Mouse (Mus musculus) hindbrain, embryonic 15.5 days (tissue): ENCODE results near the gene Nova1. TPM values are rescaled to one million over a fixed set of nuclear protein-coding genes. Genes with fewer than 3 reads are reported as not detected.

Experiments used
- ATAC-seq: fragments of 200-750 bp; cut with Nextera tagmentation; 2 replicates; pipeline ENCODE4 v1.8.0; 2017; ENCODE audit warnings: low read depth, moderate number of reproducible peaks, moderate TSS enrichment; ENCODE audit not compliant: low FRiP score
- H3K27ac ChIP-seq: fragments of 300-500 bp; sonication (generic); replicated peaks from 2 replicates; pipeline ENCODE4 v1.5.1; 2015; ENCODE audit warnings: mild to moderate bottlenecking, inconsistent platforms
- H3K27me3 ChIP-seq: fragments of 300-500 bp; sonication (generic); 2 replicates; pipeline ENCODE4 v1.6.1; 2015; ENCODE audit warnings: control low read depth, inconsistent platforms
- H3K36me3 ChIP-seq: fragments of 300-500 bp; sonication (generic); 2 replicates; pipeline ENCODE4 v1.6.1; 2015; ENCODE audit warnings: control low read depth, inconsistent platforms
- H3K4me1 ChIP-seq: fragments of 300-500 bp; sonication (generic); replicated peaks from 2 replicates; pipeline ENCODE4 v1.6.1; 2015; ENCODE audit warnings: control low read depth, inconsistent platforms
- H3K4me2 ChIP-seq: fragments of 300-500 bp; sonication (generic); 2 replicates; pipeline ENCODE4 v1.6.1; 2015; ENCODE audit warnings: moderate library complexity, mild to moderate bottlenecking, inconsistent platforms
- H3K4me3 ChIP-seq: fragments of 300-500 bp; sonication (generic); 2 replicates; pipeline ENCODE4 v1.5.1; 2015; ENCODE audit warnings: mild to moderate bottlenecking, inconsistent platforms
- H3K9ac ChIP-seq: fragments of 300-500 bp; sonication (generic); 2 replicates; pipeline ENCODE4 v1.6.1; 2015; ENCODE audit warnings: inconsistent platforms
- H3K9me3 ChIP-seq: fragments of 300-500 bp; sonication (generic); 2 replicates; pipeline ENCODE4 v1.6.1; 2016; ENCODE audit warnings: control low read depth, inconsistent platforms
- WGBS: fragments of 180-500 bp; shearing (Covaris S2); methylation state at CpG from one replicate; pipeline ENCODE4 v1.1.7; 2015; 5-methylcytosine and 5-hydroxymethylcytosine counted together
- polyA plus RNA-seq: library from polyadenylated mRNA; unstranded; fragments of >200 nt; fragmentation: Nextera tagmentation; extraction: Ambion mirVana; gene quantifications from 2 replicates; pipeline ENCODE4 v1.2.1, GENCODE M21; 2015

The Nova1 gene
- polyA plus RNA-seq, result 78.4 and 82.0 TPM in 2 replicates

DNA sequence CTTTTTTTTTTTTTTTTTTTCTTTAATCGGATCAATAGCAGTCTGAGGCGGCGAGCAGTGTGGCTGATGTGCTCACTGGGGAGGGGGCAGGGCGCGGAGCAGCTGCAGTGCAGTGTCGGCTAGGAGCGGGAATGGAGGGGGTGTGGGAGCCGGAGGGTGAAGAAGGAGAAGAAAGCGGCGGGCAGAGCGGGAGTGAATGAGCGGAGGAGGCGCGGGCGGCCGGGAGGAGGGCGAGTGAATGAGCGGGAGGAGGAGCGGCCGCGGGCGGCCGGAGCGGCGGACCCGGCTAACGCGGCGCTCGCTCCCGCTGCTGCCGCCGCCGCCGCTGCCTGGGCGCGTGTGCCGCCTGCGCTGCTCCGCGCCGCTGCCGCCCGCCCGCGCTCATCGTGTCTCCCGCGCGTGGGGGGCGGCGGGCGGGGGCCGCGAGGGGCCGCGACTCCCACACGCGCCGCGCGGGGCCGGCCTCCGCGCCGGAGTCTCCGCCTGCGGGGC, at the start of gene Nova1:
TSS of gene Nova1 (minus strand) at position 74 of the 492 bp plus-strand sequence.
- Histone ChIP-seq H3K4me3 (peak within 1 kb of the TSS; percentile 77), H3K9me3 (no peaks in the 10 kb centered on the region), H3K27me3 (no peaks in the 10 kb centered on the region), H3K36me3 (no peaks in the 10 kb centered on the region), H3K9ac (peak within 1 kb of the TSS; percentile 98), H3K4me1 (0 out of 2 replicates have a peak, but pooled peaks cover 9% of the 10 kb centered on the region), H3K27ac (peak within 1 kb of the TSS; percentile 100), H3K4me2 (peak within 1 kb of the TSS; percentile 57)
- peak; percentile 94 for ATAC-seq
- WGBS, result 0% methylated on average over 32 of the region's 68 CpGs

DNA sequence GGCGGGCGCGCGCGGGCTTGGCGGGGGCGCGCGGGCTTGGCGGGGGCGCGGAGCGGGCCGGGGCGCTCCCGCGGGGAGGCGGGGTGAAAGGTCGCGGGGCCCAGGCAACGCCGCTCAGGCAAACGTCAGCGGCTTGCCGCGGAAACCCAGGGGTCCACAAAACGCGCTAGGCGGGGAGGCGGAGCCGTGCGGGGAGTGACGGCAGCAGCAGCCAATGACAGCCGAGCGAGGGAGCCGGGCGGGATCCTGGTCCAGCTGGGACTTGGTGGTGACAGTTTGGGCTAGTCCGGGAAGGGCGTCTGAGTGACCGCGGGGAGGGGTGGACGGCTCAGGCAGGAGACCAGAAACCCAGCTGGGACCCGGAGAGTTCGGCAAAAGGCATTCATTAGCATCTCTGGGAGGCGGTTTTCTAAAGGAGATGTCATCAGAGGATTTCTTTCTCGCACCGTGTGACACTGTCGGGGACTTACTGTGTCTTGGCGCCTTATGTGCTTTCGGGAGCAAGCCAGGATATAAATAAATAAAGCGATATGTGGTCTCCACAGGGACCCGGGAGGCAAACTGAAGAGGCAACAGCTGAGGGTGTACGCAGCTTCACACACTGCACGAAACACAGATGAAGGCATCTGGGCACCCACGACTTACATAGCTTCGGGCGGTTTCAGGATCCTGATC, 756 bp upstream of the Nova1 start:
- Histone ChIP-seq H3K4me1 (0 out of 2 replicates have a peak, but pooled peaks cover 9% of the 10 kb centered on the region), H3K27me3 (no peaks in the 10 kb centered on the region), H3K9me3 (no peaks in the 10 kb centered on the region), H3K27ac (peak overlapping the region; percentile 100), H3K4me2 (peak overlapping the region; percentile 57), H3K4me3 (peak overlapping the region; percentile 77), H3K36me3 (no peaks in the 10 kb centered on the region), H3K9ac (peak overlapping the region; percentile 98)
- ATAC-seq, result peak; percentile 96
- under 1% methylated on average over 57 of the region's 57 CpGs for WGBS

DNA sequence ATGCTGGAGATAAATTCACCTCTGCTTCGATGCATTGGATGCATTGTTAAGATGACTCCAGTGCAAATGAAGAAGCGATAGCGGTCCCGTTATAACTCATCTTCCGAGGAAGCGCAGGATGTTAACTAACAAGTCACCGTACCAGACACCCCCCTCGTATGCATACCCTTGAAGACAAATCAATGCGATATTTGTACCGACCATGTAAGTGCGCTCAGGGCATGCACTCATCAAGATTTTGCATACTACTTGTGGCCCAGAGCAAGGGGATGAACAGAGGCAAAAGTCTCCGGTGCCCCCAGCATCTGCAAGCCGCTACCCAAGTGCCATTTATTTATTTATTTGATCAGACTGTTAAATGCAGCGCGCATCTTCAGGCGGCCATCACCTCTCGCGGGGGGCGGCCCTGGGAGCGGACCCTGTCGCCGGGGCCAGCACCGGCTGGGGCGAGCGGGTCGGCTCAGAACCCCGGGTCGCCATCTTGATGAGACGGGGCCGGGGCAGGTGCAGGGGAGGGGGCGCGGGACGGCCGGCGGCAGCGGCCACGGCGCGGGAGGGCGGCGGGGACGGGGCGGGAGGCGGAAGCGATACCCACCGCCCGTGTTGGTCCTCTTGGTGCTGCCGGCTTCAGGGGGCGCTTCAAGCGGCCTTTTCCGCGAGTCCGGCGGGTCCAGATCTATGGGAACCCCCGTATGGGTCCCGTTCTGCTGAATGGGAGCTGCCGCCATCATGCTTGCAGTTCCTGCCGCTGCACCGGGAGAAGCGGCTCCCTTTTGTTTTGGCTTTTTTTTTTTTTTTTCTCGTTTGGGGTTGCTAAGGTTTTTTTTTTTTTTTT, 491 bp downstream of the Nova1 start:
- Histone ChIP-seq H3K27me3 (no peaks in the 10 kb centered on the region), H3K4me1 (0 out of 2 replicates have a peak, but pooled peaks cover 9% of the 10 kb centered on the region), H3K4me3 (peak overlapping the region; percentile 77), H3K9me3 (no peaks in the 10 kb centered on the region), H3K4me2 (peak overlapping the region; percentile 57), H3K27ac (peak overlapping the region; percentile 100), H3K9ac (peak overlapping the region; percentile 98), H3K36me3 (no peaks in the 10 kb centered on the region)
- WGBS, result under 1% methylated on average over 47 of the region's 61 CpGs
- ATAC-seq, result peak; percentile 47

DNA sequence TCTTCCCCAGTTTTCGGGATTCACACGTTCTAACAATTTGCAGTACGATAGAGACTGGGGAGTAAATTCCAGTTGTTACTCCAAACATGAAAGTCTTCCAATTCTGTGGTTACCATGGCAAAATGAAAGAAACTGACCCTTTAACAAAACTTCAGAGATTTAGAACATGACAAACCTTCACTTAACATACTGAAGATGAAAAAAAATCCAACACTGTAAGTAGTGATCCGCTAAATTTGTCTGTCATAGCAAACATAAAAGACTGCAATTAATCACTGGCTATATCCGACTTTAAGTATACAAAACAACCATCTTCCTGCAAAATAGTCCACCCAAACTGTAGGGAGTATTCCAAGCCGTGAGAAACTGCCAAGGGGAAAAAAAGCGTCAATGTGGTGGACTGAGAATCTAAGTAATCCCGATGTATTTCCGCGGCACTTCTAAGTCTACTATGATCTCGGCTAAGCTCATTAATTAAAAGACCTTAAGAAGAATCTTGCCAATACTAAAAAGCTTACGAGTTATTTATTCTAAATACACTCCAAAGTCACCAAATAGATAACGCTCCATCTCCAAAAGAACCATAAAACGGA, 1.4 kb downstream of the Nova1 start:
- Histone ChIP-seq H3K4me1 (0 out of 2 replicates have a peak, but pooled peaks cover 9% of the 10 kb centered on the region), H3K27me3 (no peaks in the 10 kb centered on the region), H3K27ac (peak overlapping the region; percentile 100), H3K9ac (peak overlapping the region; percentile 98), H3K4me2 (peak overlapping the region; percentile 57), H3K4me3 (peak overlapping the region; percentile 77), H3K36me3 (no peaks in the 10 kb centered on the region), H3K9me3 (no peaks in the 10 kb centered on the region)
- 2% methylated on average over 14 of the region's 14 CpGs for WGBS
- ATAC-seq, result no peak

DNA sequence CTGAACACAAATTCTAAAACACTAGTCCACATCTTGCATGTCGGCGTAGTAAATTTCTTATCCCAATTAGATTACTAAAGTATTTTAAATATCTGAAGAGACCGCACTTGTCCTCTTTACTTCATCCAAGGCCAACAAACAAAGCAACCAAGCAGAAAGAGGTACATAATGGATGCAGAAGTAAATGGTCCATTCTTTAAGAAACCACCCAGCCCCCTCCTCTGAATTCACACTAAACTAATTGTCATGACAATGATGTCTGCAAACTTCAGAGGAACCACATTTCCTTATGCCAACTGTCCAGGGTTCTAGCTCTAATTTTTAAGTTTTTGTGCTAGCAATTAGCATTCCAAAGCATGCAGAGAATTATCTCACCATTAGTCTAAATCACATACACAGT, 2.4 kb downstream of the Nova1 start:
- H3K27ac ChIP-seq, result peak overlapping the region; percentile 100
- peak overlapping the region; percentile 57 for H3K4me2 ChIP-seq
- peak overlapping the region; percentile 77 for H3K4me3 ChIP-seq
- H3K4me1 ChIP-seq, result 0 out of 2 replicates have a peak, but pooled peaks cover 9% of the 10 kb centered on the region
- WGBS, result 28% methylated on average over 3 of the region's 3 CpGs
- ATAC-seq, result no peak
- no peaks in the 10 kb centered on the region for H3K36me3 ChIP-seq
- H3K27me3 ChIP-seq, result no peaks in the 10 kb centered on the region
- H3K9ac ChIP-seq, result peak overlapping the region; percentile 98
- no peaks in the 10 kb centered on the region for H3K9me3 ChIP-seq

DNA sequence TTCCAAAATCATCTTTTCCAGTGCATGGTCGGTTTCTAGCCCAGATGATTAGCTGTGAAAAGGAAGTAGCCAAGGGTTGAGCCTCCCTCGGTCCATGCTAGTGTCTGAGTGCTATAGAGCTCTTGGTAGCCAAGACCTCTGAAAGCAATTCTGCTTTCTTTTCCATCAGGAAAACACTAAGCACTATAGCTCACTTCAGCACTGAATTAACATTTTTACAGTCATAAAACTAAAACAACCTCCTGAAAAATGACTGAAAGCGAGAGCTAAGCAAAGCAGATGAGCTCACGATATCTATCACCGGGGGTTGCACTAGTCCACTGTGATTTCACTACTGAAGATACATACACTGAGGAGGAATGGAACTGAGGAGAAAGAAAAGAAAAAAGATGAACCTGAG, 3.0 kb downstream of the Nova1 start:
- peak overlapping the region; percentile 100 for H3K27ac ChIP-seq
- no peaks in the 10 kb centered on the region for H3K36me3 ChIP-seq
- WGBS, result 27% methylated on average over 5 of the region's 5 CpGs
- H3K9me3 ChIP-seq, result no peaks in the 10 kb centered on the region
- no peaks in the 10 kb centered on the region for H3K27me3 ChIP-seq
- H3K4me1 ChIP-seq, result 0 out of 2 replicates have a peak, but pooled peaks cover 9% of the 10 kb centered on the region
- H3K4me2 ChIP-seq, result peak overlapping the region; percentile 57
- peak overlapping the region; percentile 98 for H3K9ac ChIP-seq
- no peak for ATAC-seq
- peak overlapping the region; percentile 77 for H3K4me3 ChIP-seq

DNA sequence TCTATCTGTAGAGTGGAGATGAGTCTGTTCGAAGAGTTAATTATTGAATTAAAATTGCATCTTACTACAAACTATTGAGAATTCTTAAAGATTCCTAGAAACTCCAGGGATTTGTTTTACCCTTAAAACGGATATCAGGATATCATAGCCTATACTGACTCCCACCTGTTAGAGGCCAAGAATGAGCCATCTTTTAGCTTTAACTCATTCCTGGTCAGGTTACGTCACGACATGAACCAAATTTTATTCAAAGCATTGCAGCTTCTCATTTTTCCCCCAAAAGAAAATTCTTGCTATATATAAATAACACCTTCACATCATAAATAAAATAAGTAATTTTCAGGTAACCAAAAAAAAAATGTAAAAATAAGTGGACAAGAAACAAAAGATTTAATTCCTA, 3.9 kb downstream of the Nova1 start:
- Histone ChIP-seq H3K36me3 (no peaks in the 10 kb centered on the region), H3K27ac (peak overlapping the region; percentile 100), H3K9ac (peak overlapping the region; percentile 35), H3K4me3 (peak overlapping the region; percentile 77), H3K4me2 (peak overlapping the region; percentile 57), H3K27me3 (no peaks in the 10 kb centered on the region), H3K4me1 (0 out of 2 replicates have a peak, but pooled peaks cover 3% of the 10 kb centered on the region), H3K9me3 (no peaks in the 10 kb centered on the region)
- ATAC-seq, result no peak
- 57% methylated on average over 4 of the region's 4 CpGs for WGBS

DNA sequence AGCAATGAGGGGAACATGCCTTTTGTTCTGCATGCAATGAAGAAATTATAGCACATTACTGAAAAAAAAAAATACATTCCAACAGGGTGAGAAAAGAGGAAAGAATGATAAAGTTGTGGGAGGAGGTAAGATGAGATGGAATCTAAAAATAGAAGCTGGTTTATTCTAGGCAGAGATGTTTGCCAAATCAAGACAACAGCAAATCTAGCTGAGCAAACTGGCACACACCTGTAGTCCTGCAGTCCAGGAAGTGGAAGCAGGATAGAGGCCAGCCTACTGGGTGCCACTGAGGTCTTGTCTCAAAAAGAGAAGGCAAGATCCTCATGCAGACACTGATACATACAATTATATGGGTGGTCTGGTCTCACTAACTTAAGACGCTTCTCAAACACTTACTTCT, 17.4 kb downstream of the Nova1 start:
- H3K36me3 ChIP-seq, result 0 out of 2 replicates have a peak, but pooled peaks cover 3% of the 10 kb centered on the region
- H3K4me3 ChIP-seq, result no peak overlapping the region
- H3K27me3 ChIP-seq, result no peaks in the 10 kb centered on the region
- H3K9ac ChIP-seq, result no peak overlapping the region
- no peak for ATAC-seq
- 0 out of 2 replicates have a peak overlapping the region, but pooled peaks have one; percentile 11 for H3K27ac ChIP-seq
- H3K4me2 ChIP-seq, result no peak overlapping the region
- WGBS, result 77% methylated on average over 1 of the region's 1 CpGs
- H3K9me3 ChIP-seq, result no peaks in the 10 kb centered on the region
- 0 out of 2 replicates have a peak, but pooled peaks cover 3% of the 10 kb centered on the region for H3K4me1 ChIP-seq

DNA sequence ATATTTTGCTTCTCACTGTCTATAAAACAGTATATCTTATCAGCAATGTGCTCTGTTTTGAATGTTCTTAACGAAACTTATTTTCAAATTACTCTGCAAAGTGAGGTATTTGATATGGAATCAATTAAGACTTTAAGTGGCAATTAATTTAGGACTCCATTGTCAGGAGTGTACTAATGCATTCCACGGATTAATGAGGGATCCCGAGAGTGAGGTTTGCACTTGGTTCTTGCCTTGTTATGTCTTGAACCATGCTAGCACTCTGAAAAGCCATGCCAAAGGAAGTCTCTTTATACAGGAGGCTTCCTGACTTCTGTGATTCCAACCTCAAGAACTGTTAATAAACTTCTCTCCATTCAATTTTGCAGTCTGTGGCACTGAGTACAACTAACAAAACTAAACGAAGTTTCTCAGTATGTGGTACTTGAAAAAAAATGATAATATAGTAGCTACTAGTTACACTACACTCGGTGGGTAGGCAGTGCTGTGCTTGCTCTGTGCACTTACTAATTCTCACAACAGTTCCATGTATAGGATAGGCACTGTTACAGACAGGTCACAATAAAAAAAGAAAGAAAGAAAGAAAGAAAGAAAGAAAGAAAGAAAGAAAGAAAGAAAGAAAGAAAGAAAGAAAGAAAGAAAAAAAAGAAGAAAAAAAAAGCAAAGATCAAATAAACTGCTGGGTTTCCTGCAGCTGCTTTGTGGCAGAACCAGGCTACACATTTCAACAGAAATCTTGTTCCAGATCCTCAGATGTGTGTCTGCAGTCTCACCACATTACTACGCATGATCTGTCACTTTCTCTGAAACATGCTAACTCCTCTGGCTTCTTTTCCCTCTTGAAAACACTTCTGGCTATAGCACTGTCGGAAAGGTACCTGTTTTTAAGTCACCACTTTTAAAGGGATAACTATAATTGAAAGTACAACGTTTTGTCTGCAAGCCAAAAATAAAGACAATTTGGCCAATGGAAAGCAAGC, 36.1 kb downstream of the Nova1 start:
- no peak for ATAC-seq
- 0 out of 2 replicates have a peak, but pooled peaks cover under 1% of the 10 kb centered on the region for H3K4me1 ChIP-seq
- WGBS, result 57% methylated on average over 8 of the region's 8 CpGs
- no peaks in the 10 kb centered on the region for H3K9me3 ChIP-seq
- no peak overlapping the region for H3K4me2 ChIP-seq
- no peaks in the 10 kb centered on the region for H3K36me3 ChIP-seq
- no peak overlapping the region for H3K27ac ChIP-seq
- no peaks in the 10 kb centered on the region for H3K27me3 ChIP-seq
- H3K4me3 ChIP-seq, result no peak overlapping the region
- H3K9ac ChIP-seq, result no peak overlapping the region

DNA sequence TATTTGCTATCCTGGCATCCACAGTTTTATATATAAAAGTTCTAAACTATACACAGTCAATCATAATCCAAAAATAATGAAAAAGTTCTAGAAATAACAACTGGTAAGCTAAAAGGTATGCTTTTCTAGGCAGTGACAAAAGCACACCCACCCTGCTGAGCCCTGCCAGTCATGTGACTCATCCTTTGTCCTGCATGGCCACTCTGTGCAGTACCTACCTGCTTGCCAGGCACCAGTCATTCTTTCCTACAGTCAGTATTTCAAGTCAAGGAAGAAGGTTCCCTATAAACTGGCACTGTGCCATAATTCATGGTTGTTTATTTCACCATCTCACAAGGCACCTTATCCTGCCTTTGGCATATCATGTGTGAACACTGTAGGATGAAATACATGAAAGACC, 37.2 kb downstream of the Nova1 start:
- H3K9ac ChIP-seq, result no peak overlapping the region
- no peak overlapping the region for H3K27ac ChIP-seq
- no peaks in the 10 kb centered on the region for H3K9me3 ChIP-seq
- no peaks in the 10 kb centered on the region for H3K27me3 ChIP-seq
- no peaks in the 10 kb centered on the region for H3K36me3 ChIP-seq
- no peak overlapping the region for H3K4me2 ChIP-seq
- H3K4me3 ChIP-seq, result no peak overlapping the region
- 0 out of 2 replicates have a peak, but pooled peaks have one; percentile 55 for ATAC-seq
- H3K4me1 ChIP-seq, result 0 out of 2 replicates have a peak, but pooled peaks cover 3% of the 10 kb centered on the region

DNA sequence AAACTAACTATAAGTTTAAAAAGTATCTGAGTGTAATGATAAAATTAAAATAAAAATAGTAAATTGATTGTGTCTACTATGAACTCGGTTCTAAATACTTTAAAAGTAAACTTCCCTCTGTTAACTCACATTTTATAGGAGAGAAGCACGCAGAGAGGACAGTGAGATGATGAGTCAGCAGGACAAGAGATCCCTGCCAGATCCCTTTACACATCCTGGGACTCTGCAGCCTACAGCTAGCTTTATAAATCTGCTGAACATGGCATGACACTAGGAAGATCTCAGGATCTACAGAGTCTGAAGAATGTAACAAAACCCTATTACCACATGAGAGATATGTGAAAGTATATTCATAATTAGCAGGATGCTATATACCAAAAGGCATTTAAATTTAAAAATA, 37.7 kb downstream of the Nova1 start:
- ATAC-seq, result no peak; the same call in 1 of the 2 replicates
- Histone ChIP-seq H3K4me3 (no peak overlapping the region), H3K27me3 (no peaks in the 10 kb centered on the region), H3K9ac (no peak overlapping the region), H3K9me3 (no peaks in the 10 kb centered on the region), H3K4me2 (no peak overlapping the region), H3K27ac (no peak overlapping the region), H3K4me1 (0 out of 2 replicates have a peak, but pooled peaks cover 3% of the 10 kb centered on the region), H3K36me3 (no peaks in the 10 kb centered on the region)
- 80% methylated on average over 2 of the region's 2 CpGs for WGBS
